Mouse (Mus musculus): ENCODE data around the gene Lztfl1.
"Not testable (repeated sequence)": the region's sequence is repeated elsewhere in the genome, so short reads cannot be mapped to it uniquely, and the experiment has no call there.

Lztfl1 gene

DNA sequence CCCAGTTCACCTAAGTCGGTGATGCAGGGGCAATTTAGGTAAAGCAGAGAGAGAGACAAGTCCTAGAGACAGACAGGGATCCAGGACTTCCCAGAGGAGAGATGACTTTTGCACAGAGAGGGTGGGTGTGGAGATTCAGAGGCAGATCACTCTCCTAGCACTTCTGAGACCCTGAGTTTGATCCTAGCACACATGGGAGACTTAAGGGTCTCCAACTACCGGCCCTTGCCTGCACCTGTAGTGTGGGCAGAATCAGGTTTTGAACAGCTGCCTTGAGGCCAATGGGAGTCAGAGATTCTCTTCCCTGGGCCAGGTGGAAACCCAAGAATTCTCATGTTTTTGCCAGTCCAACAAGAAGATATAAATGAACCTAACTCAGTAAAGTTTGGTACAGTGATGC lies 38.3 kb downstream of the Lztfl1 start:
- DNase-seq (ENCODE audit: low spot score in 2 of 2), result no peak

DNA sequence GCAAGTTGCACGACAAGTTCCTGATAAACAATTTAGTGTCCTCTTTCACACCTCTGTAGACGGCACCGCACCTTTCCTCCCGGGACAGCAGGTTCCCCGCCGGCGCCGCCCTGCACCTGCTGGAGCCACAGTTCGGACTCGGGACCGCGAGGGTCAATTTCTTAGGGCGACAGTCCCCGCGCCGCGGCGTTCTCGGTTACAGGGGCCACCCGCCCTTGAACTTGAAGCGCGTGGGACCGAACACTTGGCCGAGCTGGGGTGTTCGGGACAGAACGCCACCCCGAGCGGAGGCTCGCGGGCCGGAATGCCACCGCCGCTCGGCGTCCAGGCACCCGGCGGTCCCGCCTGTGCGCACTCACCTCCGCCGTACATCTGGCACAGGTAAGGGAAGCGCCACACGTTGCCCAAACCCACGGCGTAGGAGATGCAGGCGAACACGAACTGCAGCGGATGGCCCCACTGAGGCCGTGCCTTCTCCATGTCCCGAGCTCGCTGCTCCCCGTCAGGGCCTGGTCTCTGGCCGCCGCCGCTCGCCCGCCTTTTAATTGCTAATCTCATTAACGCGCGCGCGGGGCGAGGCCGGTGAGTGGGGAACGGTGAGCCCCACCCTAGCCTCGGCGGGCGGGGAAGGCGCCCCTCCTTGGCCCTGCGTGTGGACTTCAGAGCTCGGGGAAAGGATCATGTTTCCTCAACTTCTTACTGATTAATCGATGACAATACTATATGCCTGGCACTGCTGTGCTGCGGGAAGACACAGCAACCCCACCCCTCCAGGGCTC lies 39.0 kb downstream of the Lztfl1 start, which contains the start of the genes Ccr9 and Slc6a20a:
Gene Ccr9 (plus strand): TSS at position 113 of the 779 bp plus-strand sequence.
Gene Slc6a20a (minus strand): TSS at position 559 of the 779 bp plus-strand sequence.
- DNase-seq (ENCODE audit: low spot score in 2 of 2), result no peak

DNA sequence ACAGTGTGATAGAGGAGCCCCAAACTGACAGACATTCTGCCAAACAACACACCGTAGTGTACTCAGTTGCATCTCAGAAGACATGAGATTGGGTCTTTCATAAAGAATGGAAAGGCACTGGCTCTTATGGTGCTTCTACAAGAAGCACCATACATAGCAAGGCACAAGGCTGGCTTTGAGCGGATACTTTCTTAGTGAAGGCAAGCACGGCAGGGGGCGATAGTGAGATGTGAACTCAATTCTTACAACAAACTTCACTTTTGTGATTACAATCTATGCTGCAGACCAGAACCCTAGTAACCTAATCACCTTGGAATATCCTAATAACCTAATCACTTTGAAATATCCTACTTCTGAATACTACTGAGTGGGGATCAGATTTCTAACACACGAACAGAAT lies 51.9 kb downstream of the Lztfl1 start:
- peak in 1 of 2 experiments; percentile 16 for DNase-seq (ENCODE audit: low spot score in 2 of 2)

DNA sequence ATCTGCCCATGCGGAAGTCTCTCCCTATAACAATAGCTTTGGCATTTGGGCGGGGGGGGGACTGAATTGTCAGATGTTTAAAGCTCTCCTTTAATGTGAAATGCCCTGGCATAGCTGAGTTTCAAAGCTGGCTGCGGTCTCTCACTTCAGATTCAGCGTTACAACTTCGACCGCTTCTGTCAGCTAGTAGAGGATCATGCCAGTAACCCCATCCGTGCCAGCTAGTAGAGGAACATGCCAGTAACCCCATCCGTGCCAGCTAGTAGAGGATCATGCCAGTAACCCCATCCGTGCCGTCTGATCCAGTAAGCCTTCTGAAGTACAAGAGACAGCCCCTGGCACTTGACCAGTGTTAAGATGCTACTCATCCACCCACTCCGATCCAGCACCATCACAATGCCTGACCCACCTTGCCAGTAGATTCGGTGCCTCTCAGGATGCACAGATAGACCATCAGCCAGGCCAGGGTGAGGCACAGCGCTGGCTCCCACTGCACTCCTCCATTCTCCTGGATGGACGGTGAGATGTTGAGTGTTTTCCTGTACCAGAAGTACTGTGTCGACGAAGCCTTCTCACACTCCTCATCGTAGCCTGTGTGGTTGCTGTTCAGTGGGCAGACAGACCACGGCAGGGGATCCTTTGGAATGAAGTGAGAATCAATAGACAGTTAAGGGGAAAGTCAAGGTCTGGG lies 57.4 kb downstream of the Lztfl1 start:
- DNase-seq (ENCODE audit: low spot score in 2 of 2), result not testable (repeated sequence)

DNA sequence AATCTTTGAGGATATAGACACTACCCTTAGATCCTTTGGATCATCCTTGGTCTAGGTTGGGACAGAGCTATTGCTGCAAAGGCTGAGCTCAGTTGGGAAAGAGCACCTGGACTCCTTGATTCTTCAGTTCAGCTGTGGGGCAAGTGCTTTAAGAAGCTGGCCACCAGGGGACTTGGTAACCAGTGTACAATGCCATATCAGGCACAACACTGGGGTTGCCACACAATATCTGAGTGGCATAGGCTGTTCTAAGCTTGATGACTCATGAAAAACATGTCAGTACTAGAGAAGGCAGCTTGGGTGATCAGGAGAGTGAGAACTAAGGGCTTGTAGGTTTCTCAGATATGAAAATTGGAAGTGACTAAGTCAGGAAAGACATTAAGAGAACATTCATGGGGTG lies 58.5 kb downstream of the Lztfl1 start:
- no peak for DNase-seq (ENCODE audit: low spot score in 2 of 2)

DNA sequence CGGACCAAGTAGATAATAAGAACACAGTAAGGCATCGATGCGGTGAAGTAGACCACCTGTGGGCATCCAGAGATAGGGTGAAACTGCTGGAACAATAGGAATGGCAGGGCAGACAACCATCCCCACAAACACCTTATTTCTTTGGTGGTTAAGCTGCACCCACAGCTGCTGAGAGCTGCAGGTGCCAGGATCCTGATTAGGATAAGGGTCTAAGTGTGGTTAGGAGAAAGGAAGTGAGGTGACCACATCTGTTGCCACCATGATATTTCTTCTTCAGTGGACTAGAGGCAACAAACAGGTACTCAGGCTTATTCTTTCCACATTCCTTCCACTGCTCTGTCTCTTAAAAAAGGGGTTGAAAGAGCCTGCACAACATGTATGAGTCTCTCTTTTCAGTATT lies 60.0 kb downstream of the Lztfl1 start:
- no peak for DNase-seq (ENCODE audit: low spot score in 2 of 2)

DNA sequence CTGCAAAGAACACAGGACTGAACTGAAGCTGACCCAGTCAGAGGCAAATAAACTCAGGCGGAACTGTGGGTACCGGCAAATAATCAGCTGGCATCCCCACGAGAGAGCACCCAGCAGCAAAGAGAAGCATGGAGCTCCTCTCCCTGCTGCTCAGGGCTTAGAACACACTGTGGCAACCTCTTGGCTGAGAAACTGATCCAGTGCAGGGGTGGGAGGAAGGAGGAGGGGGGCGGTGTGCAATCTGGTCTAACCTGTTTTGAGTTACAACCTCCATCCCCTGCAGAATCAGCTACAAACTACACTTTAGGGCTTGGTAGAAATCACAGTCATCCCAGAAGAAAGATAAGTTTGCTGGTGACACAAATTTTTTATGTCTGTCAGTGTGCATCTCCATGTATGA lies 66.1 kb downstream of the Lztfl1 start:
- no peak for DNase-seq (ENCODE audit: low spot score in 2 of 2)

DNA sequence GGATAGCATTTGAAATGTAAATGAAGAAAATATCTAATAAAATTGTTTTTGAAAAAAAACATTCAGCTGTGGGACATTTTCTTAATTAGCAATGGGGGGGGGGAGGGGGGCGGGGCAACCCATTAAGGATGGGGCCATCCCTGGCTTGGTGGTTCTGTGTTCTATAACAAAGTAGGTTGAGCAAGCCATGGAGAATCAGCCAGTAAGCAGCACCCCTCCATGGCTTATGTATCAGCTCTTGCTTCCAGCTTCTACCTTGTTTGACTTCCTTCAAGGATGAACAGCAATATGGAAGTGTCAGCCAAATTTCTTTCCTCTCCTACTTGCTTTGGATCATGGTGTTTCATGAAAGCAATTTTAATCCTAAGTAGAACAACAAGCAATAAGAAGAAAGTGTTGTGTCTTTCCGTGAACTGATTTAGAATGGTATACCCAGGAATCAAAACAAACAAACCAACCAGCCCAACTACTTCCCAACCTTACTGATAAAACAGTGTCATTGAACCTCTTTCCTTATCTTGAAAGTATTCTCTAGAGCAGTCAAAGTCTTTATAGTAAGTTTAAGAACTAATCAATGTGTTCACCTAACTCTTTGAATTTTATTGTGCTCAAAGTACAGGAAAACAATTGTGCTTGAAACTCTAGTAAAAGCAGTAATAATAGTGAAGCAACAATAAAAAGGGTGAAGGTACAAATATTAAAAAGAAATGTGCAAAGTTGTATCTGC lies 67.5 kb downstream of the Lztfl1 start:
- no peak for DNase-seq (ENCODE audit: low spot score in 2 of 2)

Data from frontal cortex, postnatal 14 days (tissue).